Mouse (Mus musculus) gastrocnemius, postnatal 25 days (tissue): Measurements from ENCODE around the gene Bicra. TPM values are rescaled to one million over a fixed set of nuclear protein-coding genes. Genes with fewer than 3 reads are reported as not detected.
A peak's percentile ranks its signal among the peaks of the same experiment; 100 is the strongest.

Experiments
- DNase-seq: peaks from one replicate; pipeline ENCODE4 v3.0.0; 2022
- total RNA-seq, 2 experiments: library from RNA; stranded (reverse); gene quantifications; 1 replicate in 1 of 2; 2 replicates in 1 of 2; pipeline ENCODE4 v1.2.3; 2021

Gene Bicra
- total RNA-seq, 2 experiments from 2014 or later, result 5.1 to 6.1 TPM

- DNase-seq, result peak; percentile 89
Observed at GRCm38 (mm10) chr7:15945721-15946536, 101.8 kb downstream of the Bicra start, which contains the start of gene Nop53. Nop53 (minus strand) TSS chr7:15946074.

GRCm38 (mm10) chr7:15945211-15945610 is 102.5 kb downstream of the Bicra start:
- DNase-seq, result no peak

GRCm38 (mm10) chr7:15944311-15944710 is 103.4 kb downstream of the Bicra start:
- no peak for DNase-seq

GRCm38 (mm10) chr7:15938621-15939020 is 109.1 kb downstream of the Bicra start:
- DNase-seq, result no peak

- DNase-seq, result no peak
Observed at GRCm38 (mm10) chr7:15937491-15937890, 110.2 kb downstream of the Bicra start.

- peak; percentile 62 for DNase-seq
Observed at GRCm38 (mm10) chr7:15933437-15934359, 114.0 kb downstream of the Bicra start.

- DNase-seq, result no peak
Observed at GRCm38 (mm10) chr7:15931635-15932034, 116.1 kb downstream of the Bicra start.

- no peak for DNase-seq
Observed at GRCm38 (mm10) chr7:15930543-15930942, 117.2 kb downstream of the Bicra start.

GRCm38 (mm10) chr7:15929910-15930309 is 117.8 kb downstream of the Bicra start:
- DNase-seq, result peak; percentile 60

GRCm38 (mm10) chr7:15922220-15922773 is 125.4 kb downstream of the Bicra start, which contains the start of gene Selenow:
Selenow (minus strand) TSS chr7:15922402.
- DNase-seq, result peak; percentile 90

GRCm38 (mm10) chr7:15921796-15922195 is 125.9 kb downstream of the Bicra start:
- peak; percentile 72 for DNase-seq

Other genes starting within 250 kb of the Bicra start
- not detected for gene Obox6, start 208.2 kb downstream of the Bicra start, total RNA-seq
- not detected for gene Crx, start 168.0 kb downstream of the Bicra start, total RNA-seq
- not detected for gene Crxos, start 165.3 kb downstream of the Bicra start, total RNA-seq
- 1,000 to 10,000 TPM; 1,236 to 1,328 TPM for gene Selenow, start 125.5 kb downstream of the Bicra start, total RNA-seq
- gene Nop53, start 101.8 kb downstream of the Bicra start, total RNA-seq, result 100 to 1,000 TPM in 1 of 2 experiments, 10 to 100 TPM in 1; 86.8 to 101 TPM
- 10 to 100 TPM; 44.5 to 66.1 TPM for gene Ehd2, start 80.4 kb downstream of the Bicra start, total RNA-seq
- not detected for gene Zfp541, start 13.9 kb upstream of the Bicra start, total RNA-seq
- 100 to 1,000 TPM in 1 of 2 experiments, 10 to 100 TPM in 1; 71.2 to 105 TPM for gene Napa, start 50.5 kb upstream of the Bicra start, total RNA-seq
- 10 to 100 TPM; 10.7 to 11.1 TPM for gene Kptn, start 72.0 kb upstream of the Bicra start, total RNA-seq
- under 1 TPM; 0.15 to 0.16 TPM for gene Slc8a2, start 81.9 kb upstream of the Bicra start, total RNA-seq
- 1 to 10 TPM in 1 of 2 experiments, under 1 TPM in 1; 0.97 to 1.9 TPM for gene Meis3, start 127.2 kb upstream of the Bicra start, total RNA-seq
- 1 to 10 TPM; 3.2 to 3.4 TPM for gene Dhx34, start 174.1 kb upstream of the Bicra start, total RNA-seq
- under 1 TPM; 0.13 to 0.23 TPM for gene C5ar2, start 196.2 kb upstream of the Bicra start, total RNA-seq
- 1 to 10 TPM; 1.6 to 2.9 TPM for gene C5ar1, start 211.6 kb upstream of the Bicra start, total RNA-seq
- 10 to 100 TPM; 13.1 to 13.2 TPM for gene Inafm1, start 225.7 kb upstream of the Bicra start, total RNA-seq
- 10 to 100 TPM; 29.1 to 36.9 TPM for gene Ccdc9, start 238.9 kb upstream of the Bicra start, total RNA-seq